Comparison of ENCODE assay signal across 7 mouse cellular contexts in the genomic region with DNA sequence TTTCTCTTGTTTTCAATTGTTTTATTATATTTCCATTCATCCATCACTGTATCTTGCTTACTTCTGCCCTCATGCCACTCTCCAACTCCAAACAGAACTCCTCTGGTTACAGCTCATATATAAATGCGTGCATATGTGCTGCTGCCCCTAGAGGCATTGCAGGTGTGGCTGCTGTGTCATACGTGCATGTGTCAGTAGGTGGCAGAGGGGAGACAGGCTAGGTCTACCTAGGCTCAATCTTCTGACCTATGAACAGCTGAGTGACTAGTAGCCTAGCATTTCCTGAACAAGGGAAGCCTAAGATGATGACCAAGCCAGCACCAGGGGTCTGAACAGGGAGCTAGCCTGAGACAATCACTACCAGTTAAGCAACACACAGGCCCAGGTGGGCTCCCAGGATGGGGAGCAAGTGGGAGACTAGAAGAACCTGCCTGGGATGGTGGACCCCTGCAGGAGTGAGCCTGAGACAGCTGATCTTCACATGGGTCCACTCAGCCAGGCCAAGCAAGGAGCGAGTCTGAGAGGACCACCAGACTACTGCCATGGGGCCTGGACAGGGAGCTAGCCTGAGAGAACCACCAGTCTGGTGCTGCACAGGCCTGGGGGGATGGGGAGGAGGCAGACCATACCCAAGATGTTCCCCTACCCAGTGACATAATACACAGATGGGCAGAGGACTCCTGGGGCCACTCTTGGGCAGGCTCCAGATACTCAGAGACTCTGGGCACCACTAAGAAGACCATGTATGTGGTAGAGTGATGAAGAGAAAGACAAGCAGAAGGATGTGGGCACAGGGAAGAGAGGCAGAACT. TPM values are rescaled to one million over a fixed set of nuclear protein-coding genes. Genes with fewer than 3 reads are reported as not detected.
A peak's percentile ranks its signal among the peaks of the same experiment; 100 is the strongest.
DNase-seq lines count a peak whose midpoint lies in the region; ATAC-seq and TF ChIP-seq lines count a peak whose summit lies in the region.

No protein-coding gene starts in this region.

- H3K27me3 ChIP-seq in E14TG2a.4 (ENCODE audit: insufficient read depth, low read length), result no peaks in the 10 kb centered on the region
- H3K27me3 ChIP-seq in embryonic facial prominence, embryonic 14.5 days (replicated peaks; ENCODE audit: control insufficient read depth, insufficient read depth, low read length), result no peaks in the 10 kb centered on the region
- H3K27me3 ChIP-seq in liver, embryonic 16.5 days (ENCODE audit: control insufficient read depth, insufficient read depth, low read depth, low read length), result no peaks in the 10 kb centered on the region

- peak; percentile 65; the same call in 1 of the 2 replicates for ATAC-seq in embryonic facial prominence, embryonic 14.5 days (ENCODE audit: low read depth)
- peak; percentile 64 for ATAC-seq in liver, embryonic 16.5 days (ENCODE audit: low read depth)

- peak; percentile 34 for TF ChIP-seq CTCF in E14TG2a.4 (conservative IDR thresholded peaks at IDR 0.05; ENCODE audit: low read length)

- no peak overlapping the region for H3K4me2 ChIP-seq in embryonic facial prominence, embryonic 14.5 days (ENCODE audit: low read depth, low read length)
- no peak overlapping the region for H3K4me2 ChIP-seq in liver, embryonic 16.5 days (ENCODE audit: low read depth, low read length)

- no peak overlapping the region for H3K9ac ChIP-seq in embryonic facial prominence, embryonic 14.5 days (ENCODE audit: low read depth, low read length)
- H3K9ac ChIP-seq in liver, embryonic 16.5 days (ENCODE audit: low read depth, low read length), result no peak overlapping the region

- H3K9me3 ChIP-seq in E14TG2a.4 (ENCODE audit: low read length), result no peaks in the 10 kb centered on the region
- H3K9me3 ChIP-seq in embryonic facial prominence, embryonic 14.5 days (ENCODE audit: control insufficient read depth, low read length), result no peaks in the 10 kb centered on the region
- H3K9me3 ChIP-seq in liver, embryonic 16.5 days (replicated peaks; ENCODE audit: control insufficient read depth, low read length), result no peaks in the 10 kb centered on the region

- H3K27ac ChIP-seq in embryonic facial prominence, embryonic 14.5 days (replicated peaks; ENCODE audit: low read depth, low read length), result no peak overlapping the region
- H3K27ac ChIP-seq in liver, embryonic 16.5 days (ENCODE audit: low read length), result no peak overlapping the region

- 43% methylated on average over 3 of the region's 3 CpGs for WGBS in embryonic facial prominence, embryonic 14.5 days
- 32% methylated on average over 3 of the region's 3 CpGs for WGBS in liver, embryonic 16.5 days (ENCODE audit: insufficient replicate concordance)

- H3K4me3 ChIP-seq in E14TG2a.4 (replicated peaks; ENCODE audit: low read length), result no peak overlapping the region
- no peak overlapping the region for H3K4me3 ChIP-seq in embryonic facial prominence, embryonic 14.5 days (ENCODE audit: low read depth, low read length)
- H3K4me3 ChIP-seq in liver, embryonic 16.5 days (ENCODE audit: low read depth, low read length), result no peak overlapping the region

- peaks cover 13% of the 10 kb centered on the region for H3K36me3 ChIP-seq in E14TG2a.4 (ENCODE audit: insufficient read depth, low read length)
- no peaks in the 10 kb centered on the region for H3K36me3 ChIP-seq in embryonic facial prominence, embryonic 14.5 days (ENCODE audit: control insufficient read depth, insufficient read depth, low read length)
- H3K36me3 ChIP-seq in liver, embryonic 16.5 days (ENCODE audit: control insufficient read depth, insufficient read depth), result no peaks in the 10 kb centered on the region

- H3K4me1 ChIP-seq in E14TG2a.4 (replicated peaks; ENCODE audit: low read depth, low read length), result peaks cover 16% of the 10 kb centered on the region
- peaks cover 9% of the 10 kb centered on the region; the same call in 1 of the 2 replicates for H3K4me1 ChIP-seq in embryonic facial prominence, embryonic 14.5 days (ENCODE audit: control insufficient read depth, insufficient read depth, low read length)
- peaks cover 13% of the 10 kb centered on the region for H3K4me1 ChIP-seq in liver, embryonic 16.5 days (ENCODE audit: control insufficient read depth, low read depth, low read length)

- peak; percentile 76 for DNase-seq in CD4-positive helper T cell, adult 2 months (ENCODE audit: low read depth, low spot score)
- peak; percentile 70 for DNase-seq in embryonic facial prominence, embryonic 14.5 days (ENCODE audit: low spot score)
- peak; percentile 79 for DNase-seq in induced T-regulatory cell, adult 2 months (ENCODE audit: low read depth)
- peak; percentile 32 for DNase-seq in retina, adult 2 months (ENCODE audit: low read depth, low spot score)
- DNase-seq in right cerebral cortex, postnatal 14 days, result no peak

RNA-seq across cellular contexts. Expression of gene Map3k4, which starts 17.5 kb away (rescaled TPM):
- 29.5 and 34.2 TPM in 2 replicates for polyA plus RNA-seq in embryonic facial prominence, embryonic 14.5 days (2014; fragmentation: Nextera tagmentation; extraction: Ambion mirVana)
- polyA plus RNA-seq in liver, embryonic 16.5 days (2015; fragmentation: Nextera tagmentation; extraction: Ambion mirVana), result 9.5 and 9.9 TPM in 2 replicates
